Mouse (Mus musculus): ENCODE measurements at regions not wholly inside any gene's neighbourhood (a gene's known extent, or its start where the extent isn't known, plus 50 kb on each side); places are given as distances from the start of the nearest gene placed in this dataset.
A peak's percentile ranks its signal among the peaks of the same experiment; 100 is the strongest.

DNA sequence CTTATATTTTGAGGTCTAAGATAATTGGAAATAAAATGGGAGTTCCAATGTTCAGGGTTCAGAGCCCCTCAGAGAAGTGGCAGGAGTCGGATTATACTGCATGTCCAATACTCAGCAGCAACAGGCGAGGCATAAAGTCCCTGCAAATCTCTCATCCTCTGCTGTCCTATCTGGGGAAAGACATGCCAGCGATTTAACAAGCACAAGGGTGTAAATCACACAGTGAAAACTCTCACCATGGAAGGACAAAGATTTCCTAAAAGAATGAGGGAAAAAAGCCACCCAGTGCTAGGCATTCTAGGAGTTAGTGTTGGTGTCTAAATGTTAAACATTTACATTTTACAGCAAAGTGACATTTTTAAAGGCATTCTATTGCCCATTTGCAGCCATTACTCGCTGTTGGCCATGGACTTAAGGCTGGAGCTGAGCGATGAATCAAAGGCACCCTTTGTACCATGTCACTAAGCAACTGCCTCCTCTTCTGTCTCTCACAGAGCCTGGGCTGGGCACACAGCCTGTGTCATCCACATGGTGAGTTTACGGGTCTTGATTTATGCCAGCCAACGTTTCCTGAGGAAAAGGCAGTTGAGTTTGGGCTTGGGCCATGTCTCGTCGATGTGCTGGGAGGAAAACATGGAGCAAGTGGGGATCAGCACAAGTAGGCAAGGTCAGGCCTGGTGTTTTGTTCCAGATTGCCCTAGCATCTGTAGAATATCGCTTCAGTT lies 265.9 kb upstream of the Ncam1 start:
- Histone ChIP-seq H3K4me2 (replicated peaks; ENCODE audit: low read depth) (no peak overlapping the region), H3K9ac (ENCODE audit: low read depth, low read length) (no peak overlapping the region), H3K4me1 (replicated peaks; ENCODE audit: control insufficient read depth, insufficient read depth, low read length) (no peaks in the 10 kb centered on the region), H3K4me3 (ENCODE audit: low read depth, low read length) (no peak overlapping the region), H3K9me3 (ENCODE audit: control insufficient read depth) (no peaks in the 10 kb centered on the region), H3K27ac (ENCODE audit: low read depth, low read length) (no peak overlapping the region), H3K27me3 (replicated peaks; ENCODE audit: control insufficient read depth, insufficient read depth, low read length) (no peaks in the 10 kb centered on the region), H3K36me3 (ENCODE audit: control insufficient read depth, insufficient read depth) (no peaks in the 10 kb centered on the region)
- TF ChIP-seq CTCF (IDR thresholded peaks at IDR 0.05; ENCODE audit: low read depth) = no peak
- 77% methylated on average over 10 of the region's 10 CpGs for WGBS
- ATAC-seq = no peak

DNA sequence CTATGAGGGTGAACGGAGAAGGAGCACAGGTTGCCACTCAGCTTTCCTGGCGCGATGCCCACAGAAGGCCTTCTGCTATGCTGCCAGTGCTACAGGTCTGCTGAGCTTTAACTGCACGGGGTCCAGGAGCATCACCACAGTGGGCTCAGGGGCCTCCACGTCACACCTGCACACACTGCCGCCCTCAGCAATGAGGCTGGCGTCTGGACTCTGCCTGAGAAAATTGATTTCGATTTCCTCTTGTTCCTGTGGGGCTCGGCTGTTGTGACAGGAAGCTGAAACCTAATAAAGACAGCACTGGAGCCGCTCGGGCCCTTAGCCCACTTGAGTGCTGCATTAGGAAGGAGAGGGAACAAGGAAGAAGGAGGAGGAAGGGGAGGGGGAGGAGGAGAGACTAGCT lies 239.5 kb upstream of the Ncam1 start:
- Histone ChIP-seq H3K27ac (ENCODE audit: low read depth, low read length) (no peak overlapping the region), H3K4me1 (replicated peaks; ENCODE audit: control insufficient read depth, insufficient read depth, low read length) (no peaks in the 10 kb centered on the region), H3K27me3 (replicated peaks; ENCODE audit: control insufficient read depth, insufficient read depth, low read length) (no peaks in the 10 kb centered on the region), H3K9me3 (ENCODE audit: control insufficient read depth) (no peaks in the 10 kb centered on the region), H3K4me2 (replicated peaks; ENCODE audit: low read depth) (no peak overlapping the region), H3K9ac (ENCODE audit: low read depth, low read length) (no peak overlapping the region), H3K4me3 (ENCODE audit: low read depth, low read length) (no peak overlapping the region), H3K36me3 (ENCODE audit: control insufficient read depth, insufficient read depth) (no peaks in the 10 kb centered on the region)
- no peak for ATAC-seq
- 52% methylated on average over 11 of the region's 11 CpGs for WGBS
- TF ChIP-seq CTCF (IDR thresholded peaks at IDR 0.05; ENCODE audit: low read depth) = no peak

- no peak overlapping the region for H3K4me3 ChIP-seq (ENCODE audit: low read depth, low read length)
- ATAC-seq = no peak
- no peaks in the 10 kb centered on the region for H3K9me3 ChIP-seq (ENCODE audit: control insufficient read depth)
- no peak for TF ChIP-seq CTCF (IDR thresholded peaks at IDR 0.05; ENCODE audit: low read depth)
- no peaks in the 10 kb centered on the region for H3K27me3 ChIP-seq (replicated peaks; ENCODE audit: control insufficient read depth, insufficient read depth, low read length)
- H3K4me1 ChIP-seq (replicated peaks; ENCODE audit: control insufficient read depth, insufficient read depth, low read length) = no peaks in the 10 kb centered on the region
- 57% methylated on average over 9 of the region's 9 CpGs for WGBS
- H3K4me2 ChIP-seq (replicated peaks; ENCODE audit: low read depth) = no peak overlapping the region
- 0 out of 2 replicates have a peak overlapping the region, but pooled peaks have one; percentile 50 for H3K27ac ChIP-seq (ENCODE audit: low read depth, low read length)
- H3K36me3 ChIP-seq (ENCODE audit: control insufficient read depth, insufficient read depth) = no peaks in the 10 kb centered on the region
- H3K9ac ChIP-seq (ENCODE audit: low read depth, low read length) = no peak overlapping the region
Observed at GRCm38 (mm10) chr9:50032322-50033158, 233.8 kb upstream of the Ncam1 start.

DNA sequence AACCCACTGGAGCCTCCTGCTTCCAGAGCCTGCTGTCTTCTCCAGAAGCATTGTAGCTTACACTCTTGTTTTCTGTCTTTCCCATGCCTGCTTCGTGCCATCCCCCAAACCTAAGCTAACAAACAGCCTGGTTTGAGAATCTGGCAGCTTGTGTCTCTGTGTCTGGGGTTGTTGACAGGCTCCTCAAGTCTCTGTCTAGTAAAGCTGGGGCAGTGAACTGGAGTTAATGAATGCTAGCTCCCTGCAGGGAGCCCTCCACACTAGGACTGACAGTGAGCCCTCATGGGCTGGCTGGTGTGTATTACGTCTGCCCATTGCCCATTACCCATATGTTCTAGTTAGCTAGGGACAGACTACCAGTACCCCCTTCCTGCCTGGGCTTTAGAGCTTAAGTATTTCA lies 232.6 kb upstream of the Ncam1 start:
- no peak overlapping the region for H3K4me3 ChIP-seq (ENCODE audit: low read depth, low read length)
- no peaks in the 10 kb centered on the region for H3K4me1 ChIP-seq (replicated peaks; ENCODE audit: control insufficient read depth, insufficient read depth, low read length)
- no peaks in the 10 kb centered on the region for H3K27me3 ChIP-seq (replicated peaks; ENCODE audit: control insufficient read depth, insufficient read depth, low read length)
- H3K9me3 ChIP-seq (ENCODE audit: control insufficient read depth) = no peaks in the 10 kb centered on the region
- 53% methylated on average over 2 of the region's 2 CpGs for WGBS
- ATAC-seq = no peak
- H3K9ac ChIP-seq (ENCODE audit: low read depth, low read length) = no peak overlapping the region
- H3K27ac ChIP-seq (ENCODE audit: low read depth, low read length) = no peak overlapping the region
- no peak overlapping the region for H3K4me2 ChIP-seq (replicated peaks; ENCODE audit: low read depth)
- no peaks in the 10 kb centered on the region for H3K36me3 ChIP-seq (ENCODE audit: control insufficient read depth, insufficient read depth)
- TF ChIP-seq CTCF (IDR thresholded peaks at IDR 0.05; ENCODE audit: low read depth) = no peak

DNA sequence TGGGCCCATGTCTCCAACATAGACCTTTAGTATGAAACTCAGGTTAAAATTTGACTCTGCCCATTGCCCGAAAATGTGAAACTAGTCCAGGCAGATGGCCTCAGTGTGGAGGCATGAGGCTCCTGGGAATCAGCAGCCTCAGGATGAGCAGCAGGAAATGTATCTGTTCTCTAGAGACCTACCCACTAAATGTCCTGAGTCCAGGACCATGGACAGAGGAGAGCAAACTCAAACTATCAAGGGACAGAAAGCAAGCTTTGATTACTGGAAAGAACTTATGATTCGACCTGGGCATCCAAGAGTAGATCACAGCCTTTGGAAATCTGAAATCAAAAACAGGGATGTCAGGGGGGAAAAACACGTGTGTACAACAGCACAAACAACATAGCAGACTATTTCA lies 230.3 kb upstream of the Ncam1 start:
- Histone ChIP-seq H3K36me3 (ENCODE audit: control insufficient read depth, insufficient read depth) (no peaks in the 10 kb centered on the region), H3K4me3 (ENCODE audit: low read depth, low read length) (no peak overlapping the region), H3K27ac (ENCODE audit: low read depth, low read length) (no peak overlapping the region), H3K9me3 (ENCODE audit: control insufficient read depth) (no peaks in the 10 kb centered on the region), H3K4me2 (replicated peaks; ENCODE audit: low read depth) (no peak overlapping the region), H3K27me3 (replicated peaks; ENCODE audit: control insufficient read depth, insufficient read depth, low read length) (no peaks in the 10 kb centered on the region), H3K9ac (ENCODE audit: low read depth, low read length) (no peak overlapping the region), H3K4me1 (replicated peaks; ENCODE audit: control insufficient read depth, insufficient read depth, low read length) (no peaks in the 10 kb centered on the region)
- TF ChIP-seq CTCF (IDR thresholded peaks at IDR 0.05; ENCODE audit: low read depth) = no peak
- 30% methylated on average over 3 of the region's 3 CpGs for WGBS
- ATAC-seq = no peak

- Histone ChIP-seq H3K27me3 (replicated peaks; ENCODE audit: control insufficient read depth, insufficient read depth, low read length) (no peaks in the 10 kb centered on the region), H3K4me3 (ENCODE audit: low read depth, low read length) (no peak overlapping the region), H3K9me3 (ENCODE audit: control insufficient read depth) (no peaks in the 10 kb centered on the region), H3K27ac (ENCODE audit: low read depth, low read length) (no peak overlapping the region), H3K4me1 (replicated peaks; ENCODE audit: control insufficient read depth, insufficient read depth, low read length) (no peaks in the 10 kb centered on the region), H3K9ac (ENCODE audit: low read depth, low read length) (no peak overlapping the region), H3K4me2 (replicated peaks; ENCODE audit: low read depth) (no peak overlapping the region), H3K36me3 (ENCODE audit: control insufficient read depth, insufficient read depth) (no peaks in the 10 kb centered on the region)
- no peak for TF ChIP-seq CTCF (IDR thresholded peaks at IDR 0.05; ENCODE audit: low read depth)
- 77% methylated on average over 2 of the region's 2 CpGs for WGBS
- ATAC-seq = no peak
Observed at GRCm38 (mm10) chr9:50028573-50028972, 229.8 kb upstream of the Ncam1 start.

Measured in intestine, postnatal 0 days (tissue).